Comparison of ENCODE assay signal across 10 mouse cellular contexts in genomic region chr9:106351178-106351577, GRCm38 (mm10). TPM values are rescaled to one million over a fixed set of nuclear protein-coding genes. Genes with fewer than 3 reads are reported as not detected.
DNase-seq lines count a peak whose midpoint lies in the region; ATAC-seq and TF ChIP-seq lines count a peak whose summit lies in the region.
"Had no signal": no experiment of that assay in that cellular context is flagged by ENCODE, and none has a peak within 500 bp of the region (broad histone marks: within the 10 kb centered on the region; RNA-seq: fewer than 3 reads in every experiment).

No protein-coding gene starts in this region.

- no peak overlapping the region for H3K4me2 ChIP-seq in CH12.LX (ENCODE audit: insufficient read depth, low read depth, poor library complexity, severe bottlenecking)

- no peak overlapping the region for H3K4me3 ChIP-seq in CH12.LX (replicated peaks in 1 of 3; ENCODE audit: low read depth in 2 of 3, low read length in 2 of 3, poor library complexity in 1 of 3)
- H3K4me3 ChIP-seq: megakaryocyte, embryonic 14.5 days had no signal

- H3K27me3 ChIP-seq in CH12.LX (replicated peaks) = no peaks in the 10 kb centered on the region

- peak; percentile 22 for DNase-seq in CD4-positive, CD25-positive, alpha-beta regulatory T cell, adult 2 months (ENCODE audit: low read depth, low spot score)
- DNase-seq in kidney, postnatal 10 days = peak; percentile 55
- no peak for DNase-seq in kidney, postnatal 14 days
- DNase-seq in CH12.LX (ENCODE audit: extremely low read depth) = peak; percentile 35
- peak; percentile 21 for DNase-seq in induced T-regulatory cell, adult 2 months (ENCODE audit: low read depth)
- no peak for DNase-seq in spleen, adult 18-20 months
- no peak for DNase-seq in frontal cortex, postnatal 14 days (ENCODE audit: low spot score in 2 of 2)
- DNase-seq: cerebellum, adult 11 months had no signal

- no peak for TF ChIP-seq POLR2A in CH12.LX (IDR thresholded peaks at IDR 0.05; ENCODE audit: low read depth, low read length)

- no peak overlapping the region for H3K27ac ChIP-seq in CH12.LX (ENCODE audit: insufficient read depth, low read depth)

- in situ Hi-C loops in CH12.LX (cut with MboI; ENCODE audit: low pct_ligation_motif_present, low pct_unique_long_range_greater_than_20kb, low sequenced_read_pairs) = no loop called here

- peaks cover 0 to 7% of the 10 kb centered on the region in 2 experiments; a peak in 2 of 4 replicates for H3K4me1 ChIP-seq in CH12.LX (ENCODE audit: control insufficient read depth in 1 of 2, insufficient read depth in 2 of 2)

- no peak overlapping the region for H3K9ac ChIP-seq in CH12.LX (ENCODE audit: insufficient read depth, low read depth)

- H3K9me3 ChIP-seq in CH12.LX (replicated peaks; ENCODE audit: low read length) = no peaks in the 10 kb centered on the region
- H3K9me3 ChIP-seq: megakaryocyte, embryonic 14.5 days had no signal

- H3K36me3 ChIP-seq in CH12.LX (replicated peaks in 1 of 2; ENCODE audit: control insufficient read depth in 1 of 2, insufficient read depth in 1 of 2, low read length in 1 of 2) = peaks cover 0 to 33% of the 10 kb centered on the region in 2 experiments

- peak in 1 of 2 experiments; percentile 57; a peak in 2 of 4 replicates for TF ChIP-seq CTCF in CH12.LX (conservative IDR thresholded peaks at IDR 0.05 in 1 of 2, IDR thresholded peaks at IDR 0.05 in 1 of 2; ENCODE audit: low read depth in 2 of 2, low read length in 2 of 2)

- no peak for TF ChIP-seq EP300 in CH12.LX (IDR thresholded peaks at IDR 0.05; ENCODE audit: low read length)

- no peaks in the 10 kb centered on the region for H3K79me2 ChIP-seq in CH12.LX (replicated peaks; ENCODE audit: control insufficient read depth, extremely low read depth, insufficient read depth, poor library complexity, severe bottlenecking)

- peak; percentile 32 for TF ChIP-seq RAD21 in CH12.LX (IDR thresholded peaks at IDR 0.05; ENCODE audit: low read depth, low read length)

- no peak for ATAC-seq in CD4-positive, CD25-positive, alpha-beta regulatory T cell, adult 4 months

- dilution Hi-C loops in CH12.LX (cut with MboI; ENCODE audit: extremely low pct_ligation_motif_present, extremely low pct_unique_long_range_greater_than_20kb, low sequenced_read_pairs) = no loop called here

TF ChIP-seq in CH12.LX, 34 proteins besides CTCF, POLR2A, EP300 and RAD21:
- TF ChIP-seq MYC (IDR thresholded peaks at IDR 0.05; ENCODE audit: low read depth, low read length) (no peak), SMC3 (IDR thresholded peaks at IDR 0.05; ENCODE audit: low read depth, low read length) (peak; percentile 57)

RNA-seq across cellular contexts. Expression of gene Dusp7, which starts 17.3 kb away (rescaled TPM):
- 10 to 100 TPM; 16.2 to 21.1 TPM for polyA plus RNA-seq in CD4-positive, CD25-positive, alpha-beta regulatory T cell, adult 4 months (2017; shearing (Covaris generic))
- 8.0 and 10.0 TPM in 2 replicates for total RNA-seq in CH12.LX (2012; rRNA removed)
- total RNA-seq in CH12.LX (2014; rRNA removed) = 4.9 and 6.2 TPM in 2 replicates
- polyA plus RNA-seq in CH12.LX (2012; ENCODE audit: insufficient read length, low read depth) = 8.2 and 11.4 TPM in 2 replicates

Comparison
In these comparisons a context has a peak if more than half of its experiments do, and no peak if none do; other contexts are left out.
1. DNase-seq: peak in CD4-positive, CD25-positive, alpha-beta regulatory T cell, adult 2 months (single experiment), kidney, postnatal 10 days (single experiment), CH12.LX (single experiment) and induced T-regulatory cell, adult 2 months (single experiment); none in kidney, postnatal 14 days (single experiment), spleen, adult 18-20 months (0 of 2) and frontal cortex, postnatal 14 days (0 of 2).